Mouse (Mus musculus): ENCODE data around the gene Nufip1. TPM values are rescaled to one million over a fixed set of nuclear protein-coding genes. Genes with fewer than 3 reads are reported as not detected.

The Nufip1 gene
- polyA plus RNA-seq, 2 experiments = 9.9 to 13.8 TPM

GRCm38 (mm10) chr14:76128174-76128573 lies 17.5 kb downstream of the Nufip1 start:
- no peak for TF ChIP-seq POLR2A (IDR thresholded peaks at IDR 0.05; ENCODE audit: borderline replicate concordance, extremely low read depth, insufficient read depth, insufficient read length)
- WGBS = 93% methylated on average over 4 of the region's 4 CpGs
- Histone ChIP-seq H3K27me3 (ENCODE audit: control insufficient read depth, insufficient read depth, low read length) (no peaks in the 10 kb centered on the region), H3K4me3 (replicated peaks; ENCODE audit: low read length) (no peak overlapping the region), H3K36me3 (ENCODE audit: control insufficient read depth, insufficient read depth, low read length) (peaks cover 91% of the 10 kb centered on the region), H3K9ac (ENCODE audit: low read depth, low read length, severe bottlenecking) (no peak overlapping the region), H3K27ac (replicated peaks; ENCODE audit: low read depth, low read length) (no peak overlapping the region), H3K4me1 (ENCODE audit: control insufficient read depth, insufficient read depth, low read length) (no peaks in the 10 kb centered on the region), H3K9me3 (ENCODE audit: control insufficient read depth, low read length) (peaks cover 2% of the 10 kb centered on the region; the same call in 1 of the 2 replicates), H3K4me2 (replicated peaks; ENCODE audit: low read depth, low read length, severe bottlenecking) (no peak overlapping the region)
- no peak for ATAC-seq (ENCODE audit: low FRiP score, low read depth)
- no peak for DNase-seq (ENCODE audit: low spot score)

GRCm38 (mm10) chr14:76134975-76135374 lies 24.3 kb downstream of the Nufip1 start:
- H3K4me1 ChIP-seq (ENCODE audit: control insufficient read depth, insufficient read depth, low read length) = no peaks in the 10 kb centered on the region
- H3K9ac ChIP-seq (ENCODE audit: low read depth, low read length, severe bottlenecking) = no peak overlapping the region
- no peak for DNase-seq (ENCODE audit: low spot score)
- no peak for TF ChIP-seq POLR2A (IDR thresholded peaks at IDR 0.05; ENCODE audit: borderline replicate concordance, extremely low read depth, insufficient read depth, insufficient read length)
- no peak overlapping the region for H3K4me3 ChIP-seq (replicated peaks; ENCODE audit: low read length)
- 98% methylated on average over 4 of the region's 4 CpGs for WGBS
- ATAC-seq (ENCODE audit: low FRiP score, low read depth) = no peak
- H3K9me3 ChIP-seq (ENCODE audit: control insufficient read depth, low read length) = no peaks in the 10 kb centered on the region
- H3K27ac ChIP-seq (replicated peaks; ENCODE audit: low read depth, low read length) = no peak overlapping the region
- no peaks in the 10 kb centered on the region for H3K27me3 ChIP-seq (ENCODE audit: control insufficient read depth, insufficient read depth, low read length)
- H3K36me3 ChIP-seq (ENCODE audit: control insufficient read depth, insufficient read depth, low read length) = peaks cover 62% of the 10 kb centered on the region
- no peak overlapping the region for H3K4me2 ChIP-seq (replicated peaks; ENCODE audit: low read depth, low read length, severe bottlenecking)

DNA sequence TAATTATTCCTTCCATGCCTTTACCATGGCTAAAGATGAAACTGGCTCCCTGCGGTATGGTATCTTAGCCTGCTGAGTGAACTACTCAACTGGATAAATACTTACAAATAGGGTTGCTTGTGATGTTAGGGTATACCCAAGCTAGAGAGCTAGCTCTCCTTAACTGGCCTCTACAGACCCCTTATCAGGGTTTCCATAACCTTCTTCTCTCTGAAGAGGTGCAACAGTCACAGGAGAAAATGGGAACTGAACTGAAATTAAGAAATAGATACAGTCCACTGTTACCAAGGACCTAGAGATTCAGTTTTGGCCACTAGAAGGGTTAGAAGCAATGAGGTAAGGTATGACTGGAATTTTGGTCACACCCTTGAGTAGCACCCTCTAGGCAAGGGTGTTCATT lies 34.6 kb downstream of the Nufip1 start:
- ATAC-seq (ENCODE audit: low FRiP score, low read depth) (no peak), DNase-seq (ENCODE audit: low spot score) (no peak)
- H3K4me2 ChIP-seq (replicated peaks; ENCODE audit: low read depth, low read length, severe bottlenecking) = no peak overlapping the region
- no peak overlapping the region for H3K9ac ChIP-seq (ENCODE audit: low read depth, low read length, severe bottlenecking)
- 97% methylated on average over 1 of the region's 1 CpGs for WGBS
- no peak for TF ChIP-seq POLR2A (IDR thresholded peaks at IDR 0.05; ENCODE audit: borderline replicate concordance, extremely low read depth, insufficient read depth, insufficient read length)
- no peaks in the 10 kb centered on the region for H3K36me3 ChIP-seq (ENCODE audit: control insufficient read depth, insufficient read depth, low read length)
- H3K4me1 ChIP-seq (ENCODE audit: control insufficient read depth, insufficient read depth, low read length) = 0 out of 2 replicates have a peak, but pooled peaks cover 5% of the 10 kb centered on the region
- no peak overlapping the region for H3K4me3 ChIP-seq (replicated peaks; ENCODE audit: low read length)
- H3K27me3 ChIP-seq (ENCODE audit: control insufficient read depth, insufficient read depth, low read length) = no peaks in the 10 kb centered on the region
- no peak overlapping the region for H3K27ac ChIP-seq (replicated peaks; ENCODE audit: low read depth, low read length)
- H3K9me3 ChIP-seq (ENCODE audit: control insufficient read depth, low read length) = no peaks in the 10 kb centered on the region

DNA sequence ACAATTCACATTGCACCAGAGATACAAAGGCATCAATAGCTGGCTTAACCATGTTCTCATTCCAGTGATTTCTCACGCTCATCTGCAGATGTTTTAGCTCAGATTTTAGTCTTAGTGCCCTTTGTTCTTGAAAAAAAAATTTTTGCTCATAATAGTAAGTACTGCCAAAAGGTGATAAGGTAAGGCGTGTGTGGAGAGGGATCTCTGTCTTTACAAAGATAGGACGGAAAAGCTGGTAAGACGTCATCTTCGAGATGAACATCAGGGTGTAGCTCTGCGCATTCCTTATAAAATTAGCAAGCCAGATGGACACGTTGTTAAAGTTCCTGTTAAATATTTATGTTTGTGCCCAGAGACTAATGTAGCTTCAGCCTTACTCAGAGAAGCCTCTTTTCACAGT lies 35.2 kb downstream of the Nufip1 start:
- Histone ChIP-seq H3K4me1 (ENCODE audit: control insufficient read depth, insufficient read depth, low read length) (0 out of 2 replicates have a peak, but pooled peaks cover 5% of the 10 kb centered on the region), H3K9me3 (ENCODE audit: control insufficient read depth, low read length) (no peaks in the 10 kb centered on the region), H3K9ac (ENCODE audit: low read depth, low read length, severe bottlenecking) (no peak overlapping the region), H3K4me3 (replicated peaks; ENCODE audit: low read length) (no peak overlapping the region), H3K27ac (replicated peaks; ENCODE audit: low read depth, low read length) (no peak overlapping the region), H3K27me3 (ENCODE audit: control insufficient read depth, insufficient read depth, low read length) (no peaks in the 10 kb centered on the region), H3K36me3 (ENCODE audit: control insufficient read depth, insufficient read depth, low read length) (no peaks in the 10 kb centered on the region), H3K4me2 (replicated peaks; ENCODE audit: low read depth, low read length, severe bottlenecking) (no peak overlapping the region)
- TF ChIP-seq POLR2A (IDR thresholded peaks at IDR 0.05; ENCODE audit: borderline replicate concordance, extremely low read depth, insufficient read depth, insufficient read length) = no peak
- no peak for ATAC-seq (ENCODE audit: low FRiP score, low read depth)
- 55% methylated on average over 7 of the region's 7 CpGs for WGBS
- no peak for DNase-seq (ENCODE audit: low spot score)

GRCm38 (mm10) chr14:76147061-76147460 lies 36.4 kb downstream of the Nufip1 start:
- no peak overlapping the region for H3K9ac ChIP-seq (ENCODE audit: low read depth, low read length, severe bottlenecking)
- ATAC-seq (ENCODE audit: low FRiP score, low read depth) = no peak
- DNase-seq (ENCODE audit: low spot score) = no peak
- H3K27me3 ChIP-seq (ENCODE audit: control insufficient read depth, insufficient read depth, low read length) = no peaks in the 10 kb centered on the region
- WGBS = 40% methylated on average over 6 of the region's 6 CpGs
- no peaks in the 10 kb centered on the region for H3K36me3 ChIP-seq (ENCODE audit: control insufficient read depth, insufficient read depth, low read length)
- no peak overlapping the region for H3K4me3 ChIP-seq (replicated peaks; ENCODE audit: low read length)
- H3K4me1 ChIP-seq (ENCODE audit: control insufficient read depth, insufficient read depth, low read length) = 0 out of 2 replicates have a peak, but pooled peaks cover 5% of the 10 kb centered on the region
- no peak for TF ChIP-seq POLR2A (IDR thresholded peaks at IDR 0.05; ENCODE audit: borderline replicate concordance, extremely low read depth, insufficient read depth, insufficient read length)
- no peak overlapping the region for H3K4me2 ChIP-seq (replicated peaks; ENCODE audit: low read depth, low read length, severe bottlenecking)
- H3K27ac ChIP-seq (replicated peaks; ENCODE audit: low read depth, low read length) = no peak overlapping the region
- H3K9me3 ChIP-seq (ENCODE audit: control insufficient read depth, low read length) = no peaks in the 10 kb centered on the region

GRCm38 (mm10) chr14:76148294-76148693 lies 37.6 kb downstream of the Nufip1 start:
- H3K27me3 ChIP-seq (ENCODE audit: control insufficient read depth, insufficient read depth, low read length) = no peaks in the 10 kb centered on the region
- H3K9me3 ChIP-seq (ENCODE audit: control insufficient read depth, low read length) = no peaks in the 10 kb centered on the region
- ATAC-seq (ENCODE audit: low FRiP score, low read depth) (no peak), DNase-seq (ENCODE audit: low spot score) (no peak)
- H3K4me3 ChIP-seq (replicated peaks; ENCODE audit: low read length) = no peak overlapping the region
- no peak overlapping the region for H3K4me2 ChIP-seq (replicated peaks; ENCODE audit: low read depth, low read length, severe bottlenecking)
- 81% methylated on average over 10 of the region's 10 CpGs for WGBS
- no peaks in the 10 kb centered on the region for H3K36me3 ChIP-seq (ENCODE audit: control insufficient read depth, insufficient read depth, low read length)
- no peak overlapping the region for H3K9ac ChIP-seq (ENCODE audit: low read depth, low read length, severe bottlenecking)
- TF ChIP-seq POLR2A (IDR thresholded peaks at IDR 0.05; ENCODE audit: borderline replicate concordance, extremely low read depth, insufficient read depth, insufficient read length) = no peak
- no peak overlapping the region for H3K27ac ChIP-seq (replicated peaks; ENCODE audit: low read depth, low read length)
- H3K4me1 ChIP-seq (ENCODE audit: control insufficient read depth, insufficient read depth, low read length) = peaks cover 7% of the 10 kb centered on the region; the same call in 1 of the 2 replicates
